Mouse (Mus musculus) ES-Bruce4 (cell line): Measurements from ENCODE around the gene Plekha4.

ENCODE experiments used
- CTCF ChIP-seq: IDR thresholded peaks from one replicate; pipeline ENCODE4 v1.8.1; 2011; ENCODE audit warnings: low read depth, low read length
- EP300 ChIP-seq: IDR thresholded peaks from 2 replicates; pipeline ENCODE4 v1.6.1; 2011; ENCODE audit warnings: low read depth, low read length; ENCODE audit not compliant: insufficient read depth
- POLR2A ChIP-seq: IDR thresholded peaks from one replicate; pipeline ENCODE4 v1.8.1; 2011; ENCODE audit warnings: low read length; ENCODE audit not compliant: insufficient read depth

GRCm38 (mm10) chr7:45564811-45565210 lies 38.7 kb downstream of the Plekha4 start:
- no peak for TF ChIP-seq POLR2A
- TF ChIP-seq CTCF = no peak
- peak; percentile 96 for TF ChIP-seq EP300
